ENCODE assay signal across 17 mouse cellular contexts in the genomic region with DNA sequence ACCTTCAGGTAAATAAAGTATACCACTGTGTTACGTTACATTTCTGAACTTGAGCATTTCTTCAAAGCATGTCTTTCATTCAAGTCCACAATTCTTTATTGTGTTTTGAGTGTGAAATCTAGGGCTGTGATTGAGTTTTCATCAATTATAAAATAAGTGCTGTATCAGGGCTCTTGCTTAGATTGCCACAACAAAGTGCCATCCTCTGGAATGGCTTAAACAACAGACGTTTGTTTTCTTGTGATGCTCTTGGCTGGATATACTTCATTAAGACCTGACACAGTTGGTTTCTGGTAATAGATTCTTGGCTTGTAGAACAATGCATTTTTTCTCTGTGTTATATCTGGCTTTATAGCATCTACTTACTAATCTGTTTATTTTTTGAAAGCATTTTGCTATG.
DNase-seq lines count a peak whose midpoint lies in the region; ATAC-seq and TF ChIP-seq lines count a peak whose summit lies in the region.
"Had no signal": no experiment of that assay in that cellular context is flagged by ENCODE, and none has a peak within 500 bp of the region (broad histone marks: within the 10 kb centered on the region; RNA-seq: fewer than 3 reads in every experiment).

No protein-coding gene starts in this region.

- TF ChIP-seq POLR2A in myocyte (IDR thresholded peaks at IDR 0.05; ENCODE audit: insufficient read length, low read depth): no peak

- H3K79me2 ChIP-seq in myocyte (ENCODE audit: control insufficient read depth, insufficient read depth): no peaks in the 10 kb centered on the region

- DNase-seq in forebrain, postnatal 0 days: no peak
- DNase-seq in midbrain, postnatal 0 days (ENCODE audit: low spot score): no peak
- DNase-seq in adrenal gland, postnatal 25 days: no peak
- DNase-seq in right cerebral cortex, postnatal 10 days (ENCODE audit: low spot score in 2 of 2): no peak
- DNase-seq: gastrocnemius, postnatal 25 days; thymus, postnatal 25 days had no signal

- no peak overlapping the region for H3K9ac ChIP-seq in forebrain, embryonic 16.5 days (replicated peaks; ENCODE audit: low read depth, low read length)
- H3K9ac ChIP-seq in forebrain, postnatal 0 days: no peak overlapping the region
- H3K9ac ChIP-seq in midbrain, embryonic 13.5 days (replicated peaks): no peak overlapping the region
- no peak overlapping the region for H3K9ac ChIP-seq in midbrain, postnatal 0 days (replicated peaks; ENCODE audit: low read length, poor library complexity, severe bottlenecking)
- H3K9ac ChIP-seq in hindbrain, embryonic 12.5 days: no peak overlapping the region
- H3K9ac ChIP-seq: embryonic facial prominence, embryonic 12.5 days; forebrain, embryonic 12.5 days; heart, embryonic 13.5 days; limb, embryonic 13.5 days; liver, embryonic 12.5 days; stomach, embryonic 15.5 days had no signal

- no peaks in the 10 kb centered on the region for H3K27me3 ChIP-seq in forebrain, embryonic 16.5 days (replicated peaks; ENCODE audit: control insufficient read depth, insufficient read depth, low read length)
- H3K27me3 ChIP-seq in forebrain, postnatal 0 days (ENCODE audit: insufficient read depth, low read length): no peaks in the 10 kb centered on the region
- H3K27me3 ChIP-seq in midbrain, embryonic 13.5 days: no peaks in the 10 kb centered on the region
- H3K27me3 ChIP-seq in midbrain, postnatal 0 days (ENCODE audit: insufficient read depth, low read length): no peaks in the 10 kb centered on the region
- H3K27me3 ChIP-seq in hindbrain, embryonic 12.5 days: no peaks in the 10 kb centered on the region
- no peaks in the 10 kb centered on the region for H3K27me3 ChIP-seq in myocyte (ENCODE audit: control insufficient read depth, insufficient read depth, insufficient read length)
- H3K27me3 ChIP-seq: embryonic facial prominence, embryonic 12.5 days; forebrain, embryonic 12.5 days; heart, embryonic 13.5 days; limb, embryonic 13.5 days; liver, embryonic 12.5 days; stomach, embryonic 15.5 days had no signal

- no peak overlapping the region for H3ac ChIP-seq in myocyte (ENCODE audit: control insufficient read depth, insufficient read length)

- no peak overlapping the region for H3K4me2 ChIP-seq in forebrain, embryonic 16.5 days (ENCODE audit: low read length)
- H3K4me2 ChIP-seq in forebrain, postnatal 0 days (ENCODE audit: low read depth): no peak overlapping the region
- no peak overlapping the region for H3K4me2 ChIP-seq in midbrain, embryonic 13.5 days (replicated peaks)
- no peak overlapping the region for H3K4me2 ChIP-seq in midbrain, postnatal 0 days (ENCODE audit: low read depth, low read length, poor library complexity, severe bottlenecking)
- H3K4me2 ChIP-seq in hindbrain, embryonic 12.5 days (replicated peaks): no peak overlapping the region
- peak overlapping the region; percentile 69 for H3K4me2 ChIP-seq in myocyte (ENCODE audit: low read depth)
- H3K4me2 ChIP-seq: embryonic facial prominence, embryonic 12.5 days; forebrain, embryonic 12.5 days; heart, embryonic 13.5 days; limb, embryonic 13.5 days; liver, embryonic 12.5 days; stomach, embryonic 15.5 days had no signal

- no peaks in the 10 kb centered on the region for H3K9me3 ChIP-seq in forebrain, embryonic 16.5 days (ENCODE audit: control insufficient read depth, low read length)
- no peaks in the 10 kb centered on the region for H3K9me3 ChIP-seq in forebrain, postnatal 0 days (ENCODE audit: low read length)
- H3K9me3 ChIP-seq in midbrain, embryonic 13.5 days: no peaks in the 10 kb centered on the region
- H3K9me3 ChIP-seq in midbrain, postnatal 0 days (ENCODE audit: low read length): no peaks in the 10 kb centered on the region
- H3K9me3 ChIP-seq in hindbrain, embryonic 12.5 days (replicated peaks): no peaks in the 10 kb centered on the region; the same call in 1 of the 2 replicates
- H3K9me3 ChIP-seq: embryonic facial prominence, embryonic 12.5 days; forebrain, embryonic 12.5 days; heart, embryonic 13.5 days; limb, embryonic 13.5 days; liver, embryonic 12.5 days; stomach, embryonic 15.5 days had no signal

- TF ChIP-seq CTCF in forebrain, postnatal 0 days (IDR thresholded peaks at IDR 0.05; ENCODE audit: low read depth): no peak
- no peak for TF ChIP-seq CTCF in midbrain, postnatal 0 days (IDR thresholded peaks at IDR 0.05)

- no peak overlapping the region for H3K27ac ChIP-seq in forebrain, embryonic 16.5 days (ENCODE audit: low read length)
- no peak overlapping the region for H3K27ac ChIP-seq in forebrain, postnatal 0 days (ENCODE audit: low read depth, low read length)
- H3K27ac ChIP-seq in midbrain, embryonic 13.5 days: 0 out of 2 replicates have a peak overlapping the region, but pooled peaks have one; percentile 27
- no peak overlapping the region for H3K27ac ChIP-seq in midbrain, postnatal 0 days (ENCODE audit: low read depth, low read length)
- peak overlapping the region; percentile 71 for H3K27ac ChIP-seq in hindbrain, embryonic 12.5 days
- H3K27ac ChIP-seq: embryonic facial prominence, embryonic 12.5 days; heart, embryonic 13.5 days; limb, embryonic 13.5 days; liver, embryonic 12.5 days; stomach, embryonic 15.5 days had no signal

- WGBS in forebrain, embryonic 16.5 days: 31% methylated on average over 2 of the region's 2 CpGs
- 30% methylated on average over 2 of the region's 2 CpGs for WGBS in forebrain, postnatal 0 days
- 58% methylated on average over 2 of the region's 2 CpGs for WGBS in midbrain, embryonic 13.5 days
- WGBS in midbrain, postnatal 0 days: 50% methylated on average over 2 of the region's 2 CpGs
- 45% methylated on average over 2 of the region's 2 CpGs for WGBS in hindbrain, embryonic 12.5 days

- H3K4me3 ChIP-seq in forebrain, embryonic 16.5 days (replicated peaks; ENCODE audit: low read length): no peak overlapping the region
- H3K4me3 ChIP-seq in forebrain, postnatal 0 days (ENCODE audit: low read depth, low read length): no peak overlapping the region
- H3K4me3 ChIP-seq in midbrain, embryonic 13.5 days (replicated peaks): no peak overlapping the region
- no peak overlapping the region for H3K4me3 ChIP-seq in midbrain, postnatal 0 days (ENCODE audit: low read depth, low read length)
- H3K4me3 ChIP-seq in hindbrain, embryonic 12.5 days: no peak overlapping the region
- no peak overlapping the region for H3K4me3 ChIP-seq in myocyte
- H3K4me3 ChIP-seq: embryonic facial prominence, embryonic 12.5 days; forebrain, embryonic 12.5 days; heart, embryonic 13.5 days; limb, embryonic 13.5 days; liver, embryonic 12.5 days; stomach, embryonic 15.5 days had no signal

- no peaks in the 10 kb centered on the region for H3K36me3 ChIP-seq in forebrain, embryonic 16.5 days (ENCODE audit: control insufficient read depth, insufficient read depth)
- no peaks in the 10 kb centered on the region for H3K36me3 ChIP-seq in forebrain, postnatal 0 days (ENCODE audit: insufficient read depth)
- H3K36me3 ChIP-seq in midbrain, embryonic 13.5 days: no peaks in the 10 kb centered on the region
- no peaks in the 10 kb centered on the region for H3K36me3 ChIP-seq in midbrain, postnatal 0 days (ENCODE audit: insufficient read depth, low read length)
- H3K36me3 ChIP-seq in hindbrain, embryonic 12.5 days: no peaks in the 10 kb centered on the region
- no peaks in the 10 kb centered on the region for H3K36me3 ChIP-seq in myocyte (ENCODE audit: control insufficient read depth, insufficient read depth)
- H3K36me3 ChIP-seq: embryonic facial prominence, embryonic 12.5 days; forebrain, embryonic 12.5 days; heart, embryonic 13.5 days; limb, embryonic 13.5 days; liver, embryonic 12.5 days; stomach, embryonic 15.5 days had no signal

- ATAC-seq in forebrain, embryonic 16.5 days: peak; percentile 42; the same call in 1 of the 2 replicates
- ATAC-seq in forebrain, postnatal 0 days: no peak
- ATAC-seq in midbrain, embryonic 13.5 days: no peak
- ATAC-seq in midbrain, postnatal 0 days (ENCODE audit: low FRiP score): no peak
- 0 out of 2 replicates have a peak, but pooled peaks have one; percentile 30 for ATAC-seq in hindbrain, embryonic 12.5 days (ENCODE audit: low FRiP score)
- ATAC-seq: intestine, embryonic 16.5 days; liver, embryonic 12.5 days had no signal

- peaks cover 9% of the 10 kb centered on the region for H3K4me1 ChIP-seq in forebrain, embryonic 16.5 days (replicated peaks; ENCODE audit: control insufficient read depth, insufficient read depth, low read length)
- 0 out of 2 replicates have a peak, but pooled peaks cover 4% of the 10 kb centered on the region for H3K4me1 ChIP-seq in forebrain, postnatal 0 days (ENCODE audit: insufficient read depth)
- peaks cover 12% of the 10 kb centered on the region for H3K4me1 ChIP-seq in midbrain, embryonic 13.5 days (replicated peaks)
- H3K4me1 ChIP-seq in midbrain, postnatal 0 days (ENCODE audit: insufficient read depth, low read length): no peaks in the 10 kb centered on the region
- peaks cover 10% of the 10 kb centered on the region for H3K4me1 ChIP-seq in hindbrain, embryonic 12.5 days
- H3K4me1 ChIP-seq: embryonic facial prominence, embryonic 12.5 days; limb, embryonic 13.5 days; liver, embryonic 12.5 days; stomach, embryonic 15.5 days had no signal

TF ChIP-seq in myocyte, 11 proteins besides CTCF, POLR2A, EP300 and RAD21:
- no peak for TF ChIP-seq TCF12 (IDR thresholded peaks at IDR 0.05; ENCODE audit: insufficient read depth, poor library complexity, severe bottlenecking)
- no peak for TF ChIP-seq CEBPB (IDR thresholded peaks at IDR 0.05; ENCODE audit: insufficient read depth, poor library complexity, severe bottlenecking)
- no peak for TF ChIP-seq MYOG (IDR thresholded peaks at IDR 0.05; ENCODE audit: control insufficient read depth in 1 of 3, insufficient read depth in 1 of 3, insufficient read length in 2 of 3, low read depth in 2 of 3)
- no peak for TF ChIP-seq E2F4 (IDR thresholded peaks at IDR 0.05; ENCODE audit: insufficient read depth)
- TF ChIP-seq POLR2AphosphoS2 (IDR thresholded peaks at IDR 0.05; ENCODE audit: insufficient read length, low read depth): no peak

Comparison
In these comparisons a context has a peak if more than half of its experiments do, and no peak if none do; other contexts are left out.
1. ATAC-seq: peak in forebrain, embryonic 16.5 days (single experiment) and hindbrain, embryonic 12.5 days (single experiment); none in forebrain, postnatal 0 days (single experiment), midbrain, embryonic 13.5 days (single experiment) and midbrain, postnatal 0 days (single experiment).
2. H3K27ac ChIP-seq: peak in midbrain, embryonic 13.5 days (single experiment) and hindbrain, embryonic 12.5 days (single experiment); none in forebrain, embryonic 16.5 days (single experiment), forebrain, postnatal 0 days (single experiment) and midbrain, postnatal 0 days (single experiment).